Mouse (Mus musculus): ENCODE results near the gene Itgam.
"Not testable (repeated sequence)": the region's sequence is repeated elsewhere in the genome, so short reads cannot be mapped to it uniquely, and the experiment has no call there.

The Itgam gene

GRCm38 (mm10) chr7:128062456-128062855, at the start of gene Itgam, which contains the start of gene Gm49368:
Gene Itgam, plus strand, starts transcription at chr7:128062640.
Gene Gm49368, plus strand, starts transcription at chr7:128062683.
- DNase-seq (ENCODE audit: low spot score): no peak

DNA sequence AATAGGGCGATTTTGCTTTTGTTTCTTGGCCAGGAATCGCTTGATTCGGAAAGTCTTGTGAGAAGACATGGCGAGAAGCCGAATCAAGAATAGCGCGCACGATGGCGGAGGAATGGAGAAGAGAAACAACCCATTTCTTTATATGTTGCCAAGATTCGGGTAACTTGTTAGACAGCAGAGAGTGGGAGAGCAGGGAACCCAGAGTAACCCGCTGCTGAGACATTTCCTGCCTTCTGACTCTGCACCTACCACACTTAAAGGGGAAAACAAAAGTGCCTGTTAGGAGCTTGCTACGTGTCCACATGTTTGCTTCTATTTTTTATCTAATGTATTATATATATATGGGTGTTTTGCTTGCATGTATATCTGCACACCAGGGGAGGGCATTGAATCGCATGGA, 49.3 kb upstream of the Itgam start:
- no peak for DNase-seq (ENCODE audit: low spot score)

DNA sequence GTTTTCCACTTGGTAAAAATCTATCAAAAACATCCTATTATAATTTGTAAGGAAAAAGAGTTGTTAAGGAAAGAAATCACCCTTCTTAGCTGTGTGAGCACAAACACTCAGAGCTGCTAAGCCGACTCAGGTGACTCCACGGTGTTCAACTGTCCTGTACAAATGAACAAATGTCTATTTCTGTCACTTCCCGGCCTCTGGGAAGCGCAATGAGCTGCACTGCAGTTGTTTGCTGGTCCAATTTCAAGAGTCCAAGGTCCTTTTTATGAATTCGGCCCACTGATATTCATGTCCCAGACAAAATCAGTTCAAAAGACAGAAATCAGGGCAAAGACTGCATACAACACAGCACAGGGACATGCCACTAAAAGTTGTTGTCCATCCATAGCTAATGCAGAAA, 46.3 kb upstream of the Itgam start:
- DNase-seq (ENCODE audit: low spot score): not testable (repeated sequence)

GRCm38 (mm10) chr7:128016650-128017049, 45.8 kb upstream of the Itgam start:
- DNase-seq (ENCODE audit: low spot score): no peak

GRCm38 (mm10) chr7:128018275-128018674, 44.2 kb upstream of the Itgam start:
- no peak for DNase-seq (ENCODE audit: low spot score)

- no peak for DNase-seq (ENCODE audit: low spot score)
These were observed 43.3 kb upstream of the Itgam start for GRCm38 (mm10) chr7:128019187-128019586.

GRCm38 (mm10) chr7:128022974-128023373, 39.5 kb upstream of the Itgam start:
- DNase-seq (ENCODE audit: low spot score): no peak

- no peak for DNase-seq (ENCODE audit: low spot score)
These were observed 38.9 kb upstream of the Itgam start for GRCm38 (mm10) chr7:128023565-128023964.

GRCm38 (mm10) chr7:128024364-128024763, 38.1 kb upstream of the Itgam start:
- DNase-seq (ENCODE audit: low spot score): no peak

DNA sequence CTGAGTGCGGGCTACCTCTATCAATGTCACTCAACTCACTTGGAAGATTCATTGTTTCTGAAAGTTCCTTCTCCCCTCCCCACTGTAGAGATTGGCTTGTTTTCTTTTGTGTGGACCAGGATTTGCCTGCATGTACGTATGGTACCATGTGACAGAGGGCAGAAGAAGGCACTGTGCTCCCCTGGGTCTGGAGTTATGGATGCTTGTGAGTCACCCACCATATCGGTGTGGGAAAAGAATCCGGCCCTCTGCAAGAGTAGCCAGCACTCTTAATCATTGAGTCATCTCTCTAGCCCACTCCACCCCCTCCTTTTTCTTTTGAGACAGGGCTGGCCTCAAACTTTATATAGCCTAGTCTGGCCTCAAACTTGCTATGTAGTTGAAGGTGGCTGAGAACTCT, 37.5 kb upstream of the Itgam start:
- DNase-seq (ENCODE audit: low spot score): no peak

DNA sequence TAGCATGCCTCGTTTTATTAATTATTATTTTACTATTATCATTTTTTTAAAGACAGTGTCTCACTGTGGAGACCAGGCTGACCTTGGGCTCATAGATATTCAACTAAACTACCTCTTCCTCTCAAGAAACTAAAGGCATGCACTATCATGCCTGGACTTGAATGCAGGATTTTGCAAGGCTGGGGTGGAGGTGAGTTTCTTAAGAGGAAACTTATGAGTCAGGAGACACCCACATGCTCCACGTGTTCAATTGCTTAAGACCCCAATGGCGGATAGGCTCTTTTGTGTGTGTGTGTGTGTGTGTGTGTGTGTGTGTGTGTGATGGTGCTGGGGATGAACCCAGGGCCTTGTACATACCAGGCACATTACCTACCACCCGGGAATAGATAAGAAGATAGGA, 37.1 kb upstream of the Itgam start:
- no peak for DNase-seq (ENCODE audit: low spot score)

GRCm38 (mm10) chr7:128031403-128031976, 30.9 kb upstream of the Itgam start:
- DNase-seq (ENCODE audit: low spot score): no peak

- no peak for DNase-seq (ENCODE audit: low spot score)
These were observed 30.0 kb upstream of the Itgam start for GRCm38 (mm10) chr7:128032290-128032988.

- DNase-seq (ENCODE audit: low spot score): no peak
These were observed 29.5 kb upstream of the Itgam start for GRCm38 (mm10) chr7:128032989-128033293.

DNA sequence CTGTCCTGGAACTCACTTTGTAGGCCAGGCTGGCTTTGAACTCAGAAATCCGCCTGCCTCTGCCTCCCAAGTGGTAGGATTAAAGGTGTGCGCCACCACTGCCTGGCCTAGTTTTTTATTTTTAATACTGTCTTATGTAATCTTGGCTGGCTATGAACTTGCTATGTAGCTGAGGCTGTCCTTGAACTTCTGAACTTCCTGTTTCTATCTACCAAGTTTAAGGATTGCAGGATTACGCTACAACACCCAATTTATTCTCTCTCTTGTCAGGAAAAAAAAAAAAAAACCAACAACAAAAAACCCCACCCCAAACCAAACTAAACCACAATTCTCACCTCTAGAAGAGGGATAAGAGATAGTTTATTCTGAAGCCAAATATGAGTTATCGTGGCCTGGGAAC, 28.8 kb upstream of the Itgam start:
- no peak for DNase-seq (ENCODE audit: low spot score)

GRCm38 (mm10) chr7:128042161-128042820, 20.1 kb upstream of the Itgam start:
- DNase-seq (ENCODE audit: low spot score): not testable (repeated sequence)

DNA sequence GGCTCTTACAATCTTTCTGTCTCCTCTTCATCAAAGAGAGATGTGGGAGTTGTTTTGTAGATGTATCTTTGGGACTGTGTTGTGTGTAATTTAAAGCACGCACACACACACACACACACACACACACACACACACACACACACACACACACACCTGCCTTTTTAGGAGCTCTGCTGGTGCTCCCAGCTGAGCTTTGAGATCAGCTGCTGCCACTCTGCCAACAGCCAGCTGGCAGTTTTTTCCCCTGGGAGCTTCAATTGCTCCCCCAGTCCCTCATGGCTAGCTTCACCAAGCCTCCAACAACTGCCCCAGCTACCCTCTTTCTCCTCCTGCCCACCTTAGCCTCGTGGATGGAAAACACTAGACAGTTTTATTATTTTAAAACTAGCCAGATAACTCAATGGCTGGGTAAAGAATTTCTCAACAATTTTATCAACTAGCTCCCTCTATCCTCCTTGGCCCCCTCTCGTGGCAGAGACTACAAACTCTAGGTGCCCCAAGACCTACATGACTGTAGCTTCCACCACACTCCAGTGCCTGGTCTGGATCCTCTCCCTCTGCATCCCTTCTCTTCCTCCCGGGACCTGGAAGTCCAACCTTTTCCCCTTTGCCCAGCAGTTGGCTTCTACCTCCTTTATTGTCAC, 18.2 kb upstream of the Itgam start:
- DNase-seq (ENCODE audit: low spot score): peak; percentile 16

DNA sequence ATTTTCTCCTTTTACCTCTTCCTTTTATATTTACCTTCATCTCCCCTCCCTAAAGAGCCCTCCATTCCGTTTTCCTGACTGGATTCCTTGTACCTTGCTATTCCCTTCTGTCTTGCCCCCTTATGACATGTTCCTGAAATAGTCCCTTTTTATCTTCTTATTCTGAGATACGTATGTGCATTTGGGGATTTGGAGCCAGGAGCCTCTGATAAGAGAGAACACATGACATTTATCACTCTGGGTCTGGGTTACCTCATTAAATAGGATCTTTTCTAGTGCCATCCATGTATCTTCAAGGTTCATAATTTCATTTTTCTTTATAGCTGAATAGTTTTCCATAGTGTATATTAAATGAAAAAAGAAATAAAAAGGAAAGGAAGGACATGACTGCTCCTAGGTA, 16.8 kb upstream of the Itgam start:
- no peak for DNase-seq (ENCODE audit: low spot score)

GRCm38 (mm10) chr7:128048819-128049218, 13.6 kb upstream of the Itgam start:
- no peak for DNase-seq (ENCODE audit: low spot score)

DNA sequence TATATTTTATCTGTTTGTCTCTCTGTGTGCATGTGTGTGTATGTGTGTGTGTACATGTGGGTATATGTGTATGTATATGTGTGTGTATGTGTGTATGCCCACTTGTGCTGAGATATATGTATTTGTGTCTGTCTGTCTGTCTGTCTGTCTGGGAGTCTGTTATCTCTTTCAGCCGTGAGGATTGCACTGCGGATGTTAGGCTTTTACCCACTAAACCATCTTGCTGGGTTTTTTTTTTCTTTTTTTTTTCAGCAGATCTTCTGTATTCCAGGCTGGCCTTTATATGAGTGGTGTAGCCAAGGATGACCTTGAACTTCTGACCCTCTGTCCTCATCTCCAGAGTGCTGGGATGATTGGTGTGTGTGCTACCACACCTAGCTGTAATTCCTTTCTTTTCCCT, 13.2 kb upstream of the Itgam start:
- DNase-seq (ENCODE audit: low spot score): no peak

DNA sequence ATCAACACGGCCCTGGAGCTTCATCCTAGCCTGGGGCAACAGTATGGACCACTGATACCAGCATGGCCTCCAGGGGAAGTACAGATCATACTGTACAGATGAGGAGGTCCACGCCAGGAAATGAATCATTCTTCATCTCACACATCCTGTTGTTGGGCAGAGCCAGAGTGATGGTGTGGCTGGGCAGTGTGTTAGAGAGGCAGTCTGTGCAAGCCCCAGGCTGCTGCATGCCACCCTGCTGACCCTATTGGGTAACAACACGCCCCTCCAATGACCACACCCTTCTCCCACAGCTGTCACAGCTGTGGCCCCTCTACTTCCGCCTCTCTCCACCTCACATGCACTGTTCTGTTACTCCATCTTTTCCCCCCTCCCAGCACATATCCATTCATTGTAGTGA, 11.7 kb upstream of the Itgam start:
- DNase-seq (ENCODE audit: low spot score): no peak

GRCm38 (mm10) chr7:128053061-128053460, 9.4 kb upstream of the Itgam start:
- no peak for DNase-seq (ENCODE audit: low spot score)

DNA sequence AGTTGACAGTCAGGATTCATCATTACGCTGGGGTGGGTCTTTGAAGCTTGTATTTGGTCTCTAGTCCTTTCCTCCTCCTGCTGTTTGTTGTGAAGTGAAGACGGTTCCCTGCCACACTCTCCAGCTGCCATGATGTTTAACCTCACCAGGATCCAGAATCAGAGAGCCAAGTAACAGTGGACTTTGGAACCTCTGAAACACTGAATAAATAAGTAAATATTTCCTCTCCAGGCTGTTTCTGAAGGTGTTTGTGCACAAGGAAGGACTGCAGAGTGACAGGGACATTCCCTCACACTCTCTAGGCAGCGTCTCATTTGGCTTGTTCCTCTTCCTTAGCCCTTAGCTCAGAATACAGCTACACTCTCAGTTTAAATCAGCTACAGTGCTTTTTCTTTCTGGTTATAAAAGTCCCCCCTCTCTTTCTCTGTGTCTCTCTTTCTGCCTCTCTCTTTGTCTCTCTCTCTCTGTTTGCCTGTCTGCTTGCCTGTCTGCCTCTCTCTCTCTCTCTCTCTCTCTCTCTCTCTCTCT, 5.5 kb upstream of the Itgam start:
- DNase-seq (ENCODE audit: low spot score): no peak

All from urinary bladder, postnatal 25 days (tissue).